ENCODE assay signal across 20 mouse cellular contexts in the genomic region with DNA sequence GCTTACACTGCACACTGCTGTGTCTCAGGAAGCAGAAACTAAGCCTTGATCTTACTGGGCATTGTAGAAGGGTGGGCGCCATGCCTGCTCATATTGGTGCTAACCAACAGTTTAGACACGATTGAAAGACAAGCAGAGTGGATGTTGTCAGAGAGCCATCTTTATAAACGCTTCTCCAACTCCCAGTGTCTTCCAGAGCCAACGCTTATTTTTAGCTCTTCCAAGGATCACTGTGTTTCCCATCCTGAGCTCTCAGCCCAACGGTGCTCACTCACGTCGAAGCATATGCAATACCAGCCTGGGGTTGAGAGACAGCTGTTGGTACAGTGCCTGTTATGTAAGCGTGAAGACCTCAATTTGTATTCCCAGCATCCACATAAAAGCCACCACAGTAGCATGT.
DNase-seq lines count a peak whose midpoint lies in the region; ATAC-seq and TF ChIP-seq lines count a peak whose summit lies in the region.
"Had no signal": no experiment of that assay in that cellular context is flagged by ENCODE, and none has a peak within 500 bp of the region (broad histone marks: within the 10 kb centered on the region; RNA-seq: fewer than 3 reads in every experiment).

No protein-coding gene starts in this region.

- intact Hi-C loops in left cerebral cortex, postnatal 14 days (cut with DNase I), result no loop called here

- TF ChIP-seq POLR2A in cortical plate, adult 2 months (IDR thresholded peaks at IDR 0.05; ENCODE audit: extremely low read depth, insufficient read depth, low read length), result no peak

- TF ChIP-seq CTCF in cortical plate, adult 2 months (IDR thresholded peaks at IDR 0.05; ENCODE audit: extremely low read depth, insufficient read depth, low read length), result no peak

- no peak overlapping the region for H3K4me3 ChIP-seq in forebrain, embryonic 14.5 days (ENCODE audit: low read depth, low read length)
- no peak overlapping the region for H3K4me3 ChIP-seq in forebrain, embryonic 10.5 days
- no peak overlapping the region for H3K4me3 ChIP-seq in cortical plate, adult 2 months (ENCODE audit: insufficient read depth, low read length)
- H3K4me3 ChIP-seq: embryonic facial prominence, embryonic 15.5 days; intestine, embryonic 15.5 days; limb, embryonic 12.5 days; liver, embryonic 12.5 days had no signal

- 0 out of 2 replicates have a peak overlapping the region, but pooled peaks have one; percentile 3 for H3K27ac ChIP-seq in forebrain, embryonic 14.5 days (ENCODE audit: low read depth, low read length)
- H3K27ac ChIP-seq in forebrain, embryonic 10.5 days, result no peak overlapping the region
- H3K27ac ChIP-seq in cortical plate, adult 2 months (ENCODE audit: insufficient read depth, low read length), result 0 out of 2 replicates have a peak overlapping the region, but pooled peaks have one; percentile 63
- H3K27ac ChIP-seq: embryonic facial prominence, embryonic 15.5 days; intestine, embryonic 15.5 days; limb, embryonic 12.5 days; liver, embryonic 12.5 days had no signal

- H3K9me3 ChIP-seq in forebrain, embryonic 14.5 days (replicated peaks; ENCODE audit: control insufficient read depth, low read length), result no peaks in the 10 kb centered on the region
- H3K9me3 ChIP-seq in forebrain, embryonic 10.5 days, result peaks cover 7% of the 10 kb centered on the region
- H3K9me3 ChIP-seq: intestine, embryonic 15.5 days; liver, embryonic 12.5 days had no signal

- peak; percentile 49 for DNase-seq in forebrain, embryonic 14.5 days (ENCODE audit: low spot score)
- DNase-seq in forebrain, embryonic 10.5 days (ENCODE audit: extremely low spot score, low spot score), result no peak
- DNase-seq in layer of hippocampus, adult 11-12 months (ENCODE audit: low spot score), result peak; percentile 61
- no peak for DNase-seq in layer of hippocampus, postnatal 10 days (ENCODE audit: low spot score in 2 of 2)
- peak; percentile 52 to 71 for DNase-seq in left cerebral cortex, postnatal 14 days (ENCODE audit: low spot score in 2 of 2)
- DNase-seq in spleen, postnatal 10 days (ENCODE audit: low spot score in 2 of 2), result no peak
- DNase-seq in frontal cortex, postnatal 14 days (ENCODE audit: low spot score in 2 of 2), result no peak
- DNase-seq: adrenal gland, adult 2 months; heart, postnatal 10 days; kidney, postnatal 36 days; lung, adult 2 months; lung, postnatal 36 days; spleen, adult 18-20 months; thymus, adult 2 months had no signal

- no peak overlapping the region for H3K9ac ChIP-seq in forebrain, embryonic 14.5 days (ENCODE audit: low read length)
- H3K9ac ChIP-seq: embryonic facial prominence, embryonic 15.5 days; intestine, embryonic 15.5 days; limb, embryonic 12.5 days; liver, embryonic 12.5 days had no signal

- WGBS in forebrain, embryonic 14.5 days, result 81% methylated on average over 8 of the region's 8 CpGs
- WGBS in forebrain, embryonic 10.5 days, result 91% methylated on average over 8 of the region's 8 CpGs

- no peaks in the 10 kb centered on the region for H3K36me3 ChIP-seq in forebrain, embryonic 14.5 days (ENCODE audit: control insufficient read depth, insufficient read depth, low read length)
- no peaks in the 10 kb centered on the region for H3K36me3 ChIP-seq in forebrain, embryonic 10.5 days (replicated peaks)
- H3K36me3 ChIP-seq: embryonic facial prominence, embryonic 15.5 days; intestine, embryonic 15.5 days; limb, embryonic 12.5 days; liver, embryonic 12.5 days had no signal

- H3K4me2 ChIP-seq in forebrain, embryonic 14.5 days (ENCODE audit: low read length), result no peak overlapping the region
- H3K4me2 ChIP-seq: embryonic facial prominence, embryonic 15.5 days; heart, embryonic 11.5 days; intestine, embryonic 15.5 days; limb, embryonic 12.5 days; liver, embryonic 12.5 days had no signal

- no peaks in the 10 kb centered on the region for H3K27me3 ChIP-seq in forebrain, embryonic 14.5 days (replicated peaks; ENCODE audit: control insufficient read depth, insufficient read depth, low read length)
- H3K27me3 ChIP-seq in forebrain, embryonic 10.5 days (ENCODE audit: poor library complexity, severe bottlenecking), result peaks cover 11% of the 10 kb centered on the region; the same call in 1 of the 2 replicates
- H3K27me3 ChIP-seq: embryonic facial prominence, embryonic 15.5 days; intestine, embryonic 15.5 days; liver, embryonic 12.5 days had no signal

- ATAC-seq in forebrain, embryonic 14.5 days, result no peak
- ATAC-seq: intestine, embryonic 15.5 days; liver, embryonic 12.5 days had no signal

- H3K4me1 ChIP-seq in forebrain, embryonic 14.5 days (ENCODE audit: control insufficient read depth, insufficient read depth, low read length), result peaks cover 7% of the 10 kb centered on the region
- H3K4me1 ChIP-seq in forebrain, embryonic 10.5 days, result peaks cover 17% of the 10 kb centered on the region
- peaks cover 6% of the 10 kb centered on the region for H3K4me1 ChIP-seq in cortical plate, adult 2 months (ENCODE audit: control insufficient read depth, insufficient read depth, low read length)
- H3K4me1 ChIP-seq: embryonic facial prominence, embryonic 15.5 days; intestine, embryonic 15.5 days; limb, embryonic 12.5 days; liver, embryonic 12.5 days had no signal

Comparison
In these comparisons a context has a peak if more than half of its experiments do, and no peak if none do; other contexts are left out.
1. DNase-seq: peak in forebrain, embryonic 14.5 days (single experiment), layer of hippocampus, adult 11-12 months (single experiment) and left cerebral cortex, postnatal 14 days (2 of 2); none in forebrain, embryonic 10.5 days (single experiment), layer of hippocampus, postnatal 10 days (0 of 2), spleen, postnatal 10 days (0 of 2) and frontal cortex, postnatal 14 days (0 of 2).